Mouse (Mus musculus): ENCODE results near the gene Rufy4. TPM values are rescaled to one million over a fixed set of nuclear protein-coding genes. Genes with fewer than 3 reads are reported as not detected.

The Rufy4 gene
- 0.17 and 0.18 TPM in 2 replicates for polyA plus RNA-seq (2012; rRNA removed)

- TF ChIP-seq POLR2A (IDR thresholded peaks at IDR 0.05; ENCODE audit: borderline replicate concordance, insufficient read depth, low read length) (no peak), CTCF (IDR thresholded peaks at IDR 0.05; ENCODE audit: borderline replicate concordance, insufficient read depth, low read depth, low read length) (peak; percentile 76)
- peak; percentile 53 to 56 for DNase-seq
- 0 out of 2 replicates have a peak, but pooled peaks cover 3% of the 10 kb centered on the region for H3K4me1 ChIP-seq (ENCODE audit: control insufficient read depth, insufficient read depth, low read length)
- WGBS, result 1% methylated on average over 12 of the region's 12 CpGs
- H3K27me3 ChIP-seq (ENCODE audit: control insufficient read depth, insufficient read depth, low read length), result peaks cover 6% of the 10 kb centered on the region; the same call in 1 of the 2 replicates
- peak within 1 kb of the TSS; percentile 45 for H3K4me3 ChIP-seq (replicated peaks; ENCODE audit: insufficient read depth, low read depth, low read length)
- no peak within 1 kb of the TSS for H3K27ac ChIP-seq (ENCODE audit: insufficient read depth, low read length)
Observed at GRCm38 (mm10) chr1:74124991-74125552, at the start of gene Rufy4. Gene Rufy4 (plus strand): TSS chr1:74125541.

- no peak for DNase-seq
- Histone ChIP-seq H3K4me3 (replicated peaks; ENCODE audit: insufficient read depth, low read depth, low read length) (no peak overlapping the region), H3K27me3 (ENCODE audit: control insufficient read depth, insufficient read depth, low read length) (no peaks in the 10 kb centered on the region), H3K27ac (ENCODE audit: insufficient read depth, low read length) (no peak overlapping the region), H3K4me1 (ENCODE audit: control insufficient read depth, insufficient read depth, low read length) (peaks cover 6% of the 10 kb centered on the region)
- TF ChIP-seq POLR2A (IDR thresholded peaks at IDR 0.05; ENCODE audit: borderline replicate concordance, insufficient read depth, low read length), result no peak
- TF ChIP-seq CTCF (IDR thresholded peaks at IDR 0.05; ENCODE audit: borderline replicate concordance, insufficient read depth, low read depth, low read length), result no peak
- 80% methylated on average over 4 of the region's 4 CpGs for WGBS
Observed at GRCm38 (mm10) chr1:74076230-74076629, 49.1 kb upstream of the Rufy4 start.

- H3K4me3 ChIP-seq (replicated peaks; ENCODE audit: insufficient read depth, low read depth, low read length), result no peak overlapping the region
- TF ChIP-seq CTCF (IDR thresholded peaks at IDR 0.05; ENCODE audit: borderline replicate concordance, insufficient read depth, low read depth, low read length) (peak; percentile 39; the same call in 1 of the 2 replicates), POLR2A (IDR thresholded peaks at IDR 0.05; ENCODE audit: borderline replicate concordance, insufficient read depth, low read length) (no peak)
- H3K4me1 ChIP-seq (ENCODE audit: control insufficient read depth, insufficient read depth, low read length), result peaks cover 6% of the 10 kb centered on the region
- DNase-seq, result no peak
- H3K27ac ChIP-seq (ENCODE audit: insufficient read depth, low read length), result no peak overlapping the region
- H3K27me3 ChIP-seq (ENCODE audit: control insufficient read depth, insufficient read depth, low read length), result no peaks in the 10 kb centered on the region
- 15% methylated on average over 2 of the region's 2 CpGs for WGBS
Observed at GRCm38 (mm10) chr1:74077353-74077752, 48.0 kb upstream of the Rufy4 start.

- no peaks in the 10 kb centered on the region for H3K27me3 ChIP-seq (ENCODE audit: control insufficient read depth, insufficient read depth, low read length)
- no peaks in the 10 kb centered on the region; the same call in 1 of the 2 replicates for H3K4me1 ChIP-seq (ENCODE audit: control insufficient read depth, insufficient read depth, low read length)
- WGBS, result 28% methylated on average over 2 of the region's 2 CpGs
- TF ChIP-seq CTCF (IDR thresholded peaks at IDR 0.05; ENCODE audit: borderline replicate concordance, insufficient read depth, low read depth, low read length), result no peak
- TF ChIP-seq POLR2A (IDR thresholded peaks at IDR 0.05; ENCODE audit: borderline replicate concordance, insufficient read depth, low read length), result no peak
- no peak overlapping the region for H3K4me3 ChIP-seq (replicated peaks; ENCODE audit: insufficient read depth, low read depth, low read length)
- no peak for DNase-seq
- H3K27ac ChIP-seq (ENCODE audit: insufficient read depth, low read length), result no peak overlapping the region
Observed at GRCm38 (mm10) chr1:74081573-74081989, 43.8 kb upstream of the Rufy4 start.

GRCm38 (mm10) chr1:74082841-74083463, 42.4 kb upstream of the Rufy4 start:
- WGBS, result 23% methylated on average over 6 of the region's 6 CpGs
- DNase-seq, result no peak
- no peaks in the 10 kb centered on the region for H3K27me3 ChIP-seq (ENCODE audit: control insufficient read depth, insufficient read depth, low read length)

GRCm38 (mm10) chr1:74084065-74084705, 41.2 kb upstream of the Rufy4 start:
- Histone ChIP-seq H3K4me3 (replicated peaks; ENCODE audit: insufficient read depth, low read depth, low read length) (no peak overlapping the region), H3K27me3 (ENCODE audit: control insufficient read depth, insufficient read depth, low read length) (no peaks in the 10 kb centered on the region), H3K4me1 (ENCODE audit: control insufficient read depth, insufficient read depth, low read length) (no peaks in the 10 kb centered on the region), H3K27ac (ENCODE audit: insufficient read depth, low read length) (no peak overlapping the region)
- DNase-seq, result peak in 1 of 2 experiments; percentile 12
- TF ChIP-seq POLR2A (IDR thresholded peaks at IDR 0.05; ENCODE audit: borderline replicate concordance, insufficient read depth, low read length), result no peak
- TF ChIP-seq CTCF (IDR thresholded peaks at IDR 0.05; ENCODE audit: borderline replicate concordance, insufficient read depth, low read depth, low read length), result no peak
- WGBS, result 52% methylated on average over 6 of the region's 6 CpGs

More at GRCm38 (mm10) chr1:74082841-74083463, 42.4 kb upstream of the Rufy4 start:
- TF ChIP-seq POLR2A (IDR thresholded peaks at IDR 0.05; ENCODE audit: borderline replicate concordance, insufficient read depth, low read length), result no peak
- TF ChIP-seq CTCF (IDR thresholded peaks at IDR 0.05; ENCODE audit: borderline replicate concordance, insufficient read depth, low read depth, low read length), result peak; percentile 57
- Histone ChIP-seq H3K27ac (ENCODE audit: insufficient read depth, low read length) (no peak overlapping the region), H3K4me3 (replicated peaks; ENCODE audit: insufficient read depth, low read depth, low read length) (no peak overlapping the region), H3K4me1 (ENCODE audit: control insufficient read depth, insufficient read depth, low read length) (no peaks in the 10 kb centered on the region)

GRCm38 (mm10) chr1:74084752-74085151, 40.6 kb upstream of the Rufy4 start:
- no peak for DNase-seq
- TF ChIP-seq CTCF (IDR thresholded peaks at IDR 0.05; ENCODE audit: borderline replicate concordance, insufficient read depth, low read depth, low read length), result no peak
- TF ChIP-seq POLR2A (IDR thresholded peaks at IDR 0.05; ENCODE audit: borderline replicate concordance, insufficient read depth, low read length), result no peak
- Histone ChIP-seq H3K27ac (ENCODE audit: insufficient read depth, low read length) (no peak overlapping the region), H3K4me3 (replicated peaks; ENCODE audit: insufficient read depth, low read depth, low read length) (no peak overlapping the region), H3K27me3 (ENCODE audit: control insufficient read depth, insufficient read depth, low read length) (no peaks in the 10 kb centered on the region), H3K4me1 (ENCODE audit: control insufficient read depth, insufficient read depth, low read length) (no peaks in the 10 kb centered on the region)
- WGBS, result 57% methylated on average over 5 of the region's 5 CpGs
